Mouse (Mus musculus) bone marrow macrophage, adult 2 months (primary cell): Measurements from ENCODE around the gene Pnpo.

ENCODE experiments used
- CTCF ChIP-seq: IDR thresholded peaks from 2 replicates; pipeline ENCODE4 v1.5.1; 2012; ENCODE audit warnings: low read depth, mild to moderate bottlenecking, low read length, moderate library complexity
- POLR2A ChIP-seq: IDR thresholded peaks from 2 replicates; pipeline ENCODE4 v1.6.1; 2012; ENCODE audit warnings: mild to moderate bottlenecking, low read depth, low read length, borderline replicate concordance

- no peak for TF ChIP-seq CTCF
- no peak for TF ChIP-seq POLR2A
These were observed 8.6 kb upstream of the Pnpo start for GRCm38 (mm10) chr11:96952426-96952825.
